Comparison of ENCODE assay signal across 13 mouse cellular contexts in genomic region chr14:19794881-19795280, GRCm38 (mm10).
"Had no signal": no experiment of that assay in that cellular context is flagged by ENCODE, and none has a peak within 500 bp of the region (broad histone marks: within the 10 kb centered on the region; RNA-seq: fewer than 3 reads in every experiment).

No protein-coding gene starts in this region.

- H3K4me1 ChIP-seq: neural tube, embryonic 15.5 days had no signal

- H3K4me3 ChIP-seq: liver, embryonic 12.5 days; midbrain, embryonic 10.5 days; myocyte; neural tube, embryonic 15.5 days had no signal

- H3K9ac ChIP-seq: liver, embryonic 12.5 days; lung, embryonic 14.5 days; neural tube, embryonic 15.5 days had no signal

- DNase-seq: kidney, adult 8-10 months; left cerebral cortex, postnatal 4 days; lung, embryonic 14.5 days; lung, postnatal 10 days; lung, postnatal 4 days; midbrain, embryonic 14.5 days; right cerebral cortex, adult 18-20 months; right cerebral cortex, postnatal 25 days; thymus, postnatal 36 days had no signal

- H3K4me2 ChIP-seq: liver, embryonic 12.5 days; lung, embryonic 14.5 days; neural tube, embryonic 15.5 days had no signal

- ATAC-seq: liver, embryonic 12.5 days had no signal

- H3K36me3 ChIP-seq: neural tube, embryonic 15.5 days had no signal

- H3K27ac ChIP-seq: liver, embryonic 12.5 days; midbrain, embryonic 10.5 days; neural tube, embryonic 15.5 days had no signal

- H3K27me3 ChIP-seq: liver, embryonic 12.5 days; neural tube, embryonic 15.5 days had no signal

- H3K9me3 ChIP-seq: liver, embryonic 12.5 days; midbrain, embryonic 10.5 days; neural tube, embryonic 15.5 days had no signal
